Mouse (Mus musculus): ENCODE measurements around the gene Lrmda.

DNA sequence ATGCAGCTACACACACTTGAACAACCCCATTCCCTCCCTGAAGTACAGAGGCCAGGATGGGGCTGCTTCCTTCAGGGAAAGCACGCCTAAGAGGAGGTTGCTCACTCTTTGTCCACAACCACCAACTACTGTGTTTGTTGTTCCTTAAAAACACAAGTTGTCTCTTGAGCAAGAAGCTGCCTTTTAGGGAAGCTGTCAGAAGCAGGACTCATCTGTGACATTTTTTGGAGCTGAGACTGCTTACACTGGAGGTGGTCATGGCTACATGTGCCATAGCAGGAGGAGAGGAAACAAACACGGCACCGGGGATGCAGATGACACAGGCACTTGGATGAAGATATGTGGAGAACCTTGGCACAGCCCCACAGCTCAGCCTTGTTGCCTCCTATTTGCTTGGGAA lies 65.9 kb downstream of the Lrmda start:
- TF ChIP-seq CTCF (IDR thresholded peaks at IDR 0.05) (no peak), POLR2A (IDR thresholded peaks at IDR 0.05; ENCODE audit: insufficient read depth, low read depth, low read length) (no peak), EP300 (IDR thresholded peaks at IDR 0.05; ENCODE audit: insufficient read depth, low read depth, low read length) (no peak)

All from heart, adult 2 months (tissue).